Mouse (Mus musculus) bone marrow, adult 2 months (tissue): ENCODE measurements around the gene Ccnl2.

Experiments
- CTCF ChIP-seq: fragments of 200-500 bp; IDR thresholded peaks from 2 replicates; pipeline ENCODE4 v1.5.1; 2011; ENCODE audit warnings: low read length, control low read depth; ENCODE audit not compliant: control insufficient read depth, insufficient read depth
- POLR2A ChIP-seq: fragments of 200-500 bp; IDR thresholded peaks from 2 replicates; pipeline ENCODE4 v1.6.1; 2011; ENCODE audit warnings: low read depth, mild to moderate bottlenecking, control low read depth, low read length, borderline replicate concordance; ENCODE audit not compliant: control insufficient read depth

DNA sequence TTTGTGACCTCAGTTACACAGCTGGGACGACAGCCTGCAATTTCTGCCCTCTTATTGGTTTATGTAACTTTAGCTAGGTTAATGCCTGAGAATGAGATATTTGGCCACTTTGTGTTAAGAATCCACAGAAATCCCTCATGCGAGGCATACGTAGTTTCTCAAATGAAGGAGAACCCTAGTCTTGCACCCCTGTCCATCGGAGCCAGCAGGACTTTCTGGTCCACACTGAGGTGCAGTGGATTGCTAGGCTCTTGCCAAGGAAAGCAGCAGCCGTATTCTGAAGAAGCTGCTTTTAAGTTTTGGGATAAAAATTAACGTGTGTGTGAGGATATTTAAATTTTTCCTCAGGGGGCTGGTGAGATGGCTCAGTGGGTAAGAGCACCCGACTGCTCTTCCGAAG lies 18.3 kb downstream of the Ccnl2 start:
- TF ChIP-seq POLR2A (no peak), CTCF (no peak)
